Mouse (Mus musculus): Measurements from ENCODE around the gene Alpk3. TPM values are rescaled to one million over a fixed set of nuclear protein-coding genes. Genes with fewer than 3 reads are reported as not detected.

Gene Alpk3
- polyA plus RNA-seq (2012; ENCODE audit: insufficient read depth, insufficient read length, low replicate concordance, missing spikeins): not detected in 2 replicates

GRCm38 (mm10) chr7:81057471-81057870 is at the start of gene Alpk3:
Gene Alpk3, plus strand, starts transcription at chr7:81057600.
- 53% methylated on average over 27 of the region's 27 CpGs for WGBS
- Histone ChIP-seq H3K27ac (ENCODE audit: insufficient read depth, low read depth, low read length) (no peak within 1 kb of the TSS), H3K4me3 (ENCODE audit: insufficient read depth, low read depth, low read length) (no peak within 1 kb of the TSS; the same call in 1 of the 2 replicates), H3K4me1 (ENCODE audit: control insufficient read depth, insufficient read depth, low read length) (peaks cover 7% of the 10 kb centered on the region)
- no peak for TF ChIP-seq CTCF (IDR thresholded peaks at IDR 0.05; ENCODE audit: insufficient read depth, low read depth, low read length)
- no peak for TF ChIP-seq POLR2A (IDR thresholded peaks at IDR 0.05; ENCODE audit: insufficient read depth, low read depth, low read length)

GRCm38 (mm10) chr7:81008285-81008684 is 49.1 kb upstream of the Alpk3 start:
- Histone ChIP-seq H3K27ac (ENCODE audit: insufficient read depth, low read depth, low read length) (no peak overlapping the region), H3K4me1 (ENCODE audit: control insufficient read depth, insufficient read depth, low read length) (no peaks in the 10 kb centered on the region), H3K4me3 (ENCODE audit: insufficient read depth, low read depth, low read length) (no peak overlapping the region)
- TF ChIP-seq POLR2A (IDR thresholded peaks at IDR 0.05; ENCODE audit: insufficient read depth, low read depth, low read length) (no peak), CTCF (IDR thresholded peaks at IDR 0.05; ENCODE audit: insufficient read depth, low read depth, low read length) (no peak)
- 71% methylated on average over 3 of the region's 3 CpGs for WGBS

- no peaks in the 10 kb centered on the region for H3K4me1 ChIP-seq (ENCODE audit: control insufficient read depth, insufficient read depth, low read length)
- 91% methylated on average over 3 of the region's 3 CpGs for WGBS
- H3K4me3 ChIP-seq (ENCODE audit: insufficient read depth, low read depth, low read length): no peak overlapping the region
- H3K27ac ChIP-seq (ENCODE audit: insufficient read depth, low read depth, low read length): no peak overlapping the region
- no peak for TF ChIP-seq CTCF (IDR thresholded peaks at IDR 0.05; ENCODE audit: insufficient read depth, low read depth, low read length)
Measured at GRCm38 (mm10) chr7:81011576-81011975, 45.8 kb upstream of the Alpk3 start.

- Histone ChIP-seq H3K27ac (ENCODE audit: insufficient read depth, low read depth, low read length) (no peak overlapping the region), H3K4me3 (ENCODE audit: insufficient read depth, low read depth, low read length) (no peak overlapping the region), H3K4me1 (ENCODE audit: control insufficient read depth, insufficient read depth, low read length) (peaks cover 15% of the 10 kb centered on the region)
- TF ChIP-seq POLR2A (IDR thresholded peaks at IDR 0.05; ENCODE audit: insufficient read depth, low read depth, low read length): no peak
- no peak for TF ChIP-seq CTCF (IDR thresholded peaks at IDR 0.05; ENCODE audit: insufficient read depth, low read depth, low read length)
- WGBS: 65% methylated on average over 11 of the region's 11 CpGs
Measured at GRCm38 (mm10) chr7:81020307-81020706, 37.1 kb upstream of the Alpk3 start.

GRCm38 (mm10) chr7:81022731-81023130 is 34.7 kb upstream of the Alpk3 start:
- no peak overlapping the region for H3K4me3 ChIP-seq (ENCODE audit: insufficient read depth, low read depth, low read length)
- TF ChIP-seq POLR2A (IDR thresholded peaks at IDR 0.05; ENCODE audit: insufficient read depth, low read depth, low read length) (no peak), CTCF (IDR thresholded peaks at IDR 0.05; ENCODE audit: insufficient read depth, low read depth, low read length) (no peak)
- peaks cover 15% of the 10 kb centered on the region for H3K4me1 ChIP-seq (ENCODE audit: control insufficient read depth, insufficient read depth, low read length)
- no peak overlapping the region for H3K27ac ChIP-seq (ENCODE audit: insufficient read depth, low read depth, low read length)

- no peak overlapping the region for H3K27ac ChIP-seq (ENCODE audit: insufficient read depth, low read depth, low read length)
- 44% methylated on average over 5 of the region's 5 CpGs for whole genome bisulfite sequencing
Measured at GRCm38 (mm10) chr7:81024118-81024517, 33.3 kb upstream of the Alpk3 start.

GRCm38 (mm10) chr7:81024651-81025050 is 32.7 kb upstream of the Alpk3 start:
- H3K27ac ChIP-seq (ENCODE audit: insufficient read depth, low read depth, low read length): no peak overlapping the region
- 80% methylated on average over 9 of the region's 9 CpGs for WGBS
- H3K4me3 ChIP-seq (ENCODE audit: insufficient read depth, low read depth, low read length): no peak overlapping the region
- TF ChIP-seq CTCF (IDR thresholded peaks at IDR 0.05; ENCODE audit: insufficient read depth, low read depth, low read length) (no peak), POLR2A (IDR thresholded peaks at IDR 0.05; ENCODE audit: insufficient read depth, low read depth, low read length) (no peak)
- peaks cover 15% of the 10 kb centered on the region for H3K4me1 ChIP-seq (ENCODE audit: control insufficient read depth, insufficient read depth, low read length)

More at GRCm38 (mm10) chr7:81024118-81024517, 33.3 kb upstream of the Alpk3 start:
- peaks cover 15% of the 10 kb centered on the region for H3K4me1 ChIP-seq (ENCODE audit: control insufficient read depth, insufficient read depth, low read length)
- H3K4me3 ChIP-seq (ENCODE audit: insufficient read depth, low read depth, low read length): no peak overlapping the region
- TF ChIP-seq POLR2A (IDR thresholded peaks at IDR 0.05; ENCODE audit: insufficient read depth, low read depth, low read length) (no peak), CTCF (IDR thresholded peaks at IDR 0.05; ENCODE audit: insufficient read depth, low read depth, low read length) (no peak)

- TF ChIP-seq POLR2A (IDR thresholded peaks at IDR 0.05; ENCODE audit: insufficient read depth, low read depth, low read length) (no peak), CTCF (IDR thresholded peaks at IDR 0.05; ENCODE audit: insufficient read depth, low read depth, low read length) (no peak)
- Histone ChIP-seq H3K4me1 (ENCODE audit: control insufficient read depth, insufficient read depth, low read length) (peaks cover 15% of the 10 kb centered on the region), H3K4me3 (ENCODE audit: insufficient read depth, low read depth, low read length) (no peak overlapping the region), H3K27ac (ENCODE audit: insufficient read depth, low read depth, low read length) (no peak overlapping the region)
- 47% methylated on average over 2 of the region's 2 CpGs for WGBS
Measured at GRCm38 (mm10) chr7:81025751-81026150, 31.6 kb upstream of the Alpk3 start.

- H3K4me3 ChIP-seq (ENCODE audit: insufficient read depth, low read depth, low read length): no peak overlapping the region
- H3K27ac ChIP-seq (ENCODE audit: insufficient read depth, low read depth, low read length): no peak overlapping the region
- TF ChIP-seq POLR2A (IDR thresholded peaks at IDR 0.05; ENCODE audit: insufficient read depth, low read depth, low read length) (no peak), CTCF (IDR thresholded peaks at IDR 0.05; ENCODE audit: insufficient read depth, low read depth, low read length) (no peak)
- H3K4me1 ChIP-seq (ENCODE audit: control insufficient read depth, insufficient read depth, low read length): no peaks in the 10 kb centered on the region
- 51% methylated on average over 2 of the region's 2 CpGs for WGBS
Measured at GRCm38 (mm10) chr7:81039711-81040110, 17.7 kb upstream of the Alpk3 start.
